20 mouse cellular contexts compared by ENCODE assay signal in genomic region chr9:62237381-62237980, GRCm38 (mm10). TPM values are rescaled to one million over a fixed set of nuclear protein-coding genes. Genes with fewer than 3 reads are reported as not detected.
DNase-seq lines count a peak whose midpoint lies in the region; ATAC-seq lines count a peak whose summit lies in the region.
"Had no signal": no experiment of that assay in that cellular context is flagged by ENCODE, and none has a peak within 500 bp of the region (broad histone marks: within the 10 kb centered on the region; RNA-seq: fewer than 3 reads in every experiment).

No protein-coding gene starts in this region.

- 0 out of 2 replicates have a peak overlapping the region, but pooled peaks have one; percentile 41 for H3K27ac ChIP-seq in forebrain, embryonic 10.5 days
- H3K27ac ChIP-seq in forebrain, embryonic 16.5 days (ENCODE audit: low read length) = no peak overlapping the region; the same call in 1 of the 2 replicates
- peak overlapping the region; percentile 67 for H3K27ac ChIP-seq in hindbrain, embryonic 10.5 days
- H3K27ac ChIP-seq in hindbrain, embryonic 14.5 days = no peak overlapping the region
- H3K27ac ChIP-seq in embryonic facial prominence, embryonic 10.5 days (replicated peaks) = peak overlapping the region; percentile 24; the same call in 1 of the 2 replicates
- peak overlapping the region; percentile 23; the same call in 1 of the 2 replicates for H3K27ac ChIP-seq in midbrain, embryonic 16.5 days (ENCODE audit: low read length)
- H3K27ac ChIP-seq: embryonic facial prominence, embryonic 13.5 days; macrophage had no signal

- ATAC-seq in forebrain, embryonic 16.5 days = no peak
- ATAC-seq in hindbrain, embryonic 14.5 days (ENCODE audit: low FRiP score) = no peak
- no peak for ATAC-seq in midbrain, embryonic 16.5 days
- no peak for ATAC-seq in frontal cortex, adult (ENCODE audit: low TSS enrichment)
- ATAC-seq: activated CD4-positive, CD25-positive, alpha-beta regulatory T cell, adult 4 months; intestine, embryonic 16.5 days had no signal

- 68% methylated on average over 9 of the region's 9 CpGs for WGBS in forebrain, embryonic 10.5 days
- WGBS in forebrain, embryonic 16.5 days = 45% methylated on average over 9 of the region's 9 CpGs
- 62% methylated on average over 9 of the region's 9 CpGs for WGBS in hindbrain, embryonic 10.5 days
- WGBS in hindbrain, embryonic 14.5 days = 47% methylated on average over 9 of the region's 9 CpGs
- WGBS in embryonic facial prominence, embryonic 10.5 days = 55% methylated on average over 9 of the region's 9 CpGs
- 61% methylated on average over 9 of the region's 9 CpGs for WGBS in midbrain, embryonic 16.5 days

- H3K9ac ChIP-seq in forebrain, embryonic 16.5 days (replicated peaks; ENCODE audit: low read depth, low read length) = no peak overlapping the region
- H3K9ac ChIP-seq in hindbrain, embryonic 14.5 days = no peak overlapping the region
- H3K9ac ChIP-seq in midbrain, embryonic 16.5 days (ENCODE audit: low read depth, low read length) = peak overlapping the region; percentile 41; the same call in 1 of the 2 replicates
- H3K9ac ChIP-seq: embryonic facial prominence, embryonic 13.5 days; lung, embryonic 14.5 days had no signal

- H3K9me3 ChIP-seq in forebrain, embryonic 10.5 days = no peaks in the 10 kb centered on the region
- no peaks in the 10 kb centered on the region for H3K9me3 ChIP-seq in forebrain, embryonic 16.5 days (ENCODE audit: control insufficient read depth, low read length)
- no peaks in the 10 kb centered on the region for H3K9me3 ChIP-seq in hindbrain, embryonic 10.5 days
- no peaks in the 10 kb centered on the region for H3K9me3 ChIP-seq in hindbrain, embryonic 14.5 days (ENCODE audit: control insufficient read depth, low read length)
- peaks cover 6% of the 10 kb centered on the region; the same call in 1 of the 2 replicates for H3K9me3 ChIP-seq in embryonic facial prominence, embryonic 10.5 days
- no peaks in the 10 kb centered on the region for H3K9me3 ChIP-seq in midbrain, embryonic 16.5 days (replicated peaks; ENCODE audit: control insufficient read depth, low read length, poor library complexity, severe bottlenecking)
- H3K9me3 ChIP-seq: embryonic facial prominence, embryonic 13.5 days had no signal

- no peak overlapping the region for H3K4me2 ChIP-seq in forebrain, embryonic 16.5 days (ENCODE audit: low read length)
- H3K4me2 ChIP-seq in hindbrain, embryonic 14.5 days (replicated peaks) = no peak overlapping the region
- H3K4me2 ChIP-seq in midbrain, embryonic 16.5 days (ENCODE audit: low read length) = no peak overlapping the region
- H3K4me2 ChIP-seq: embryonic facial prominence, embryonic 13.5 days; lung, embryonic 14.5 days had no signal

- no peaks in the 10 kb centered on the region for H3K36me3 ChIP-seq in forebrain, embryonic 10.5 days (replicated peaks)
- H3K36me3 ChIP-seq in forebrain, embryonic 16.5 days (ENCODE audit: control insufficient read depth, insufficient read depth) = no peaks in the 10 kb centered on the region
- H3K36me3 ChIP-seq in hindbrain, embryonic 10.5 days = no peaks in the 10 kb centered on the region
- no peaks in the 10 kb centered on the region for H3K36me3 ChIP-seq in hindbrain, embryonic 14.5 days (replicated peaks; ENCODE audit: control insufficient read depth, insufficient read depth)
- no peaks in the 10 kb centered on the region for H3K36me3 ChIP-seq in embryonic facial prominence, embryonic 10.5 days (replicated peaks)
- H3K36me3 ChIP-seq in midbrain, embryonic 16.5 days (ENCODE audit: control insufficient read depth, insufficient read depth, low read length) = no peaks in the 10 kb centered on the region
- H3K36me3 ChIP-seq: embryonic facial prominence, embryonic 13.5 days had no signal

- H3K27me3 ChIP-seq in forebrain, embryonic 10.5 days (ENCODE audit: poor library complexity, severe bottlenecking) = no peaks in the 10 kb centered on the region; the same call in 1 of the 2 replicates
- no peaks in the 10 kb centered on the region for H3K27me3 ChIP-seq in forebrain, embryonic 16.5 days (replicated peaks; ENCODE audit: control insufficient read depth, insufficient read depth, low read length)
- H3K27me3 ChIP-seq in hindbrain, embryonic 10.5 days (ENCODE audit: insufficient read depth, poor library complexity, severe bottlenecking) = no peaks in the 10 kb centered on the region
- H3K27me3 ChIP-seq in hindbrain, embryonic 14.5 days (ENCODE audit: control insufficient read depth, insufficient read depth, low read length) = no peaks in the 10 kb centered on the region
- H3K27me3 ChIP-seq in embryonic facial prominence, embryonic 10.5 days (replicated peaks; ENCODE audit: low read depth, poor library complexity, severe bottlenecking) = no peaks in the 10 kb centered on the region
- H3K27me3 ChIP-seq in midbrain, embryonic 16.5 days (ENCODE audit: control insufficient read depth, insufficient read depth, low read depth, low read length) = no peaks in the 10 kb centered on the region
- H3K27me3 ChIP-seq: embryonic facial prominence, embryonic 13.5 days had no signal

- DNase-seq in forebrain, embryonic 10.5 days (ENCODE audit: extremely low spot score, low spot score) = no peak
- no peak for DNase-seq in hindbrain, embryonic 10.5 days (ENCODE audit: low spot score)
- DNase-seq in hindbrain, embryonic 14.5 days (ENCODE audit: low spot score) = no peak
- no peak for DNase-seq in embryonic facial prominence, embryonic 10.5 days (ENCODE audit: low spot score)
- no peak for DNase-seq in ovary, adult 18-20 months (ENCODE audit: low spot score)
- DNase-seq: adrenal gland, postnatal 25 days; cerebellum, adult 9-11 months; kidney, postnatal 10 days; layer of hippocampus, adult 9-11 months; liver; lung, embryonic 14.5 days; thymus, adult 2 months had no signal

- H3K4me1 ChIP-seq in forebrain, embryonic 10.5 days = peaks cover 11% of the 10 kb centered on the region
- H3K4me1 ChIP-seq in forebrain, embryonic 16.5 days (replicated peaks; ENCODE audit: control insufficient read depth, insufficient read depth, low read length) = no peaks in the 10 kb centered on the region; the same call in 1 of the 2 replicates
- H3K4me1 ChIP-seq in hindbrain, embryonic 10.5 days (replicated peaks) = peaks cover 18% of the 10 kb centered on the region
- peaks cover 5% of the 10 kb centered on the region; the same call in 1 of the 2 replicates for H3K4me1 ChIP-seq in hindbrain, embryonic 14.5 days (replicated peaks; ENCODE audit: control insufficient read depth, insufficient read depth, low read length)
- peaks cover 23% of the 10 kb centered on the region for H3K4me1 ChIP-seq in embryonic facial prominence, embryonic 10.5 days
- peaks cover 3% of the 10 kb centered on the region; the same call in 1 of the 2 replicates for H3K4me1 ChIP-seq in midbrain, embryonic 16.5 days (ENCODE audit: control insufficient read depth, insufficient read depth, low read length)

- no peak overlapping the region for H3K4me3 ChIP-seq in forebrain, embryonic 10.5 days
- H3K4me3 ChIP-seq in forebrain, embryonic 16.5 days (replicated peaks; ENCODE audit: low read length) = no peak overlapping the region
- H3K4me3 ChIP-seq in hindbrain, embryonic 10.5 days = no peak overlapping the region
- H3K4me3 ChIP-seq in hindbrain, embryonic 14.5 days (replicated peaks; ENCODE audit: low read length) = no peak overlapping the region
- no peak overlapping the region for H3K4me3 ChIP-seq in embryonic facial prominence, embryonic 10.5 days
- no peak overlapping the region for H3K4me3 ChIP-seq in midbrain, embryonic 16.5 days (ENCODE audit: low read depth, low read length)
- H3K4me3 ChIP-seq: embryonic facial prominence, embryonic 13.5 days had no signal

RNA-seq across cellular contexts. Expression of gene Spesp1, which starts 44.5 kb away (rescaled TPM):
- polyA plus RNA-seq in forebrain, embryonic 10.5 days (2016; fragmentation: Nextera tagmentation; extraction: Ambion mirVana) = 0.05 TPM in 1 of 2 replicates, not detected in the other
- not detected in 2 replicates for polyA plus RNA-seq in forebrain, embryonic 16.5 days (2015; fragmentation: Nextera tagmentation; extraction: Ambion mirVana)
- not detected in 2 replicates for polyA plus RNA-seq in hindbrain, embryonic 10.5 days (2016; fragmentation: Nextera tagmentation; extraction: Ambion mirVana)
- not detected in 2 replicates for polyA plus RNA-seq in hindbrain, embryonic 14.5 days (2014; fragmentation: Nextera tagmentation; extraction: Ambion mirVana)
- polyA plus RNA-seq in embryonic facial prominence, embryonic 10.5 days (2016; fragmentation: Nextera tagmentation; extraction: Ambion mirVana) = not detected in 2 replicates
- not detected in 2 replicates for polyA plus RNA-seq in midbrain, embryonic 16.5 days (2015; fragmentation: Nextera tagmentation; extraction: Ambion mirVana)
- polyA plus RNA-seq: activated CD4-positive, CD25-positive, alpha-beta regulatory T cell, adult 4 months; embryonic facial prominence, embryonic 13.5 days; heart, postnatal 0 days; intestine, embryonic 16.5 days; lung, embryonic 14.5 days; macrophage had no signal

Comparison
In these comparisons a context has a peak if more than half of its experiments do, and no peak if none do; other contexts are left out.
1. H3K27ac ChIP-seq: peak in forebrain, embryonic 10.5 days (single experiment), hindbrain, embryonic 10.5 days (single experiment), embryonic facial prominence, embryonic 10.5 days (single experiment) and midbrain, embryonic 16.5 days (single experiment); none in forebrain, embryonic 16.5 days (single experiment) and hindbrain, embryonic 14.5 days (single experiment).